Mouse (Mus musculus): ENCODE measurements around the gene Tacc2.
"Not testable (repeated sequence)": the region's sequence is repeated elsewhere in the genome, so short reads cannot be mapped to it uniquely, and the experiment has no call there.

DNA sequence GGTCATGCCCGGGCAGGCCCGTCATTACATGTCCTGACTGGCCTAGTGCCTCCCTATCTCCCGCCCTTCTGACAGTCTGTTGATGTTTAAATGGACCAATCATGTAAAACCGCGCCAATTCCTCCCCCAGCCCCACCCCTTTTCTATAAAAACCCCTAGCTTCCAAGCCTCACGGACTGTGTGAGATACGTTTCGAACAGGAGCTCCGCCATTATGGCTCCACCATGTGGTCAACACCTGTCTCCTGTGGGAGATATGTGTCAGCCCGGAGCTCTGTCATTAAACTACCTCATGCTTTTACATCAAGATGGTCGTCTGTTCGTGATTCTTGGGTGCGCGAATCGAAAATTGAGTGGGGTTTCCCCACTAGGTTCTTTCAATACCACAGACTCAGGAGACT, 46.1 kb upstream of the Tacc2 start:
- not testable (repeated sequence) for TF ChIP-seq CTCF, EP300 (IDR thresholded peaks at IDR 0.05)
